Mouse (Mus musculus) MEL (cell line): ENCODE measurements around the gene S100a1.

Experiments
- BHLHE40 ChIP-seq: IDR thresholded peaks from 2 replicates; pipeline ENCODE4 v1.6.1; 2012; ENCODE audit warnings: low read depth, mild to moderate bottlenecking, inconsistent platforms, low read length, improper control_type of control experiment, borderline replicate concordance
- CTCF ChIP-seq, 3 experiments: IDR thresholded peaks in 2 of 3; conservative IDR thresholded peaks in 1 of 3; 2 replicates each; pipeline ENCODE4 v1.5.1; 2011 to 2012; ENCODE audit warnings: low read length in 3 of 3, low read depth in 2 of 3, mild to moderate bottlenecking in 2 of 3, improper control_type of control experiment in 1 of 3, inconsistent platforms in 1 of 3, mixed read lengths in 1 of 3, moderate library complexity in 1 of 3; ENCODE audit not compliant: control insufficient read depth in 1 of 3, insufficient read depth in 1 of 3, poor library complexity in 1 of 3, severe bottlenecking in 1 of 3
- EP300 ChIP-seq, 2 experiments: IDR thresholded peaks; 2 replicates each; pipeline ENCODE4 v1.6.1; 2011; ENCODE audit warnings: improper control_type of control experiment in 2 of 2, low read length in 2 of 2, low read depth in 1 of 2, mild to moderate bottlenecking in 1 of 2
- KAT2A ChIP-seq: conservative IDR thresholded peaks from 2 replicates; pipeline ENCODE4 v1.6.1; 2012; ENCODE audit warnings: low read depth, low read length, improper control_type of control experiment, inconsistent platforms
- MYB ChIP-seq: IDR thresholded peaks from 2 replicates; pipeline ENCODE4 v1.6.1; 2011; ENCODE audit warnings: mild to moderate bottlenecking, low read depth, low read length, improper control_type of control experiment
- MYC ChIP-seq: IDR thresholded peaks from 2 replicates; pipeline ENCODE4 v1.6.1; 2011; ENCODE audit warnings: low read depth, mild to moderate bottlenecking, low read length, improper control_type of control experiment, moderate library complexity
- NELFE ChIP-seq: IDR thresholded peaks from 2 replicates; pipeline ENCODE4 v1.6.1; 2011; ENCODE audit warnings: low read depth, low read length, improper control_type of control experiment
- POLR2A ChIP-seq, 2 experiments: IDR thresholded peaks; 2 replicates each; pipeline ENCODE4 v1.6.1; 2011 to 2012; ENCODE audit warnings: low read length in 2 of 2, mild to moderate bottlenecking in 2 of 2, control low read depth in 1 of 2, improper control_type of control experiment in 1 of 2, low read depth in 1 of 2, moderate library complexity in 1 of 2; ENCODE audit not compliant: control insufficient read depth in 1 of 2, insufficient read depth in 1 of 2, poor library complexity in 1 of 2
- RAD21 ChIP-seq: IDR thresholded peaks from 2 replicates; pipeline ENCODE4 v1.6.1; 2011; ENCODE audit warnings: mild to moderate bottlenecking, low read depth, low read length, improper control_type of control experiment
- UBTF ChIP-seq: IDR thresholded peaks from 2 replicates; pipeline ENCODE4 v1.6.1; 2012; ENCODE audit warnings: low read depth, mild to moderate bottlenecking, inconsistent platforms, low read length, improper control_type of control experiment, moderate library complexity, borderline replicate concordance; ENCODE audit not compliant: insufficient read depth
- ZC3H11A ChIP-seq: IDR thresholded peaks from 2 replicates; pipeline ENCODE4 v1.6.1; 2012; ENCODE audit warnings: low read depth, mild to moderate bottlenecking, inconsistent platforms, low read length, improper control_type of control experiment
- ZKSCAN1 ChIP-seq: IDR thresholded peaks from 2 replicates; pipeline ENCODE4 v1.6.1; 2012; ENCODE audit warnings: low read depth, mild to moderate bottlenecking, inconsistent platforms, low read length, improper control_type of control experiment, moderate library complexity

- TF ChIP-seq RAD21 = no peak
- TF ChIP-seq EP300 (IDR thresholded peaks at IDR 0.05; ENCODE audit: low read depth in 1 of 2, low read length in 2 of 2) = no peak
- TF ChIP-seq KAT2A = no peak
- TF ChIP-seq POLR2A (IDR thresholded peaks at IDR 0.05; ENCODE audit: control insufficient read depth in 1 of 2, insufficient read depth in 1 of 2, low read depth in 1 of 2, low read length in 2 of 2, poor library complexity in 1 of 2) = no peak
- TF ChIP-seq ZKSCAN1 = no peak
- 0 out of 6 replicates have a peak, but pooled peaks of 1 of the 3 experiments have one; percentile 6 for TF ChIP-seq CTCF (IDR thresholded peaks at IDR 0.05 in 2 of 3, conservative IDR thresholded peaks at IDR 0.05 in 1 of 3; ENCODE audit: control insufficient read depth in 1 of 3, insufficient read depth in 1 of 3, low read depth in 2 of 3, low read length in 3 of 3, poor library complexity in 1 of 3, severe bottlenecking in 1 of 3)
- no peak for TF ChIP-seq MYC
- no peak for TF ChIP-seq UBTF
- TF ChIP-seq MYB = no peak
- no peak for TF ChIP-seq NELFE
- no peak for TF ChIP-seq ZC3H11A
- TF ChIP-seq BHLHE40 = no peak
Measured at GRCm38 (mm10) chr3:90467618-90468300, 46.4 kb downstream of the S100a1 start.
